Mouse (Mus musculus) thymus, postnatal 0 days (tissue): ENCODE measurements around the gene Ccdc125. TPM values are rescaled to one million over a fixed set of nuclear protein-coding genes. Genes with fewer than 3 reads are reported as not detected.
"Not testable (repeated sequence)": the region's sequence is repeated elsewhere in the genome, so short reads cannot be mapped to it uniquely, and the experiment has no call there.

Experiments used
- DNase-seq: peaks from one replicate; pipeline ENCODE4 v3.0.0-alpha.2; 2015; ENCODE audit warnings: low spot score
- polyA plus RNA-seq: library from polyadenylated mRNA; unstranded; fragments of >200 nt; fragmentation: Nextera tagmentation; extraction: Ambion mirVana; gene quantifications from 2 replicates; pipeline ENCODE4 v1.2.1, GENCODE M21; 2015

Gene Ccdc125
- polyA plus RNA-seq, 1 experiment from 2014 or later: 11.3 TPM

DNA sequence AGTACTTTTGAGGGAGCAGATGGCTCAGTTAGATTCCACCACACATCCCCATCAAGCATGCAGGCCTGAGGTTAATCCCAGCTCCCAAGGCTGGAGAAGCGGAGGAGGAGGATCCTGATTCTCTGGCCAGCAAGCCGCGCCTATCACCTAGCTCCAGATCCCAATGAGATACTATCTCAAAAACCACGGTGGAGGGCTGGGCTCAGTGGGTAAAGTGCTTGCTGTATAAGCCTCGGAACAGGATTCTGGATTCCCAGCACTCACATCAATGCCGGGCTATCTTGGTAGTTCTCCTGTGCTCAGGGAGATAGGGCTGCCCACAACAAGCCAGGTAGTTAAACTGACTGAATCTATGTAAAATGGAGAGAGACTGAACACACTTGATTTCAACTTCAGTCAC, 46.0 kb downstream of the Ccdc125 start:
- DNase-seq: no peak

DNA sequence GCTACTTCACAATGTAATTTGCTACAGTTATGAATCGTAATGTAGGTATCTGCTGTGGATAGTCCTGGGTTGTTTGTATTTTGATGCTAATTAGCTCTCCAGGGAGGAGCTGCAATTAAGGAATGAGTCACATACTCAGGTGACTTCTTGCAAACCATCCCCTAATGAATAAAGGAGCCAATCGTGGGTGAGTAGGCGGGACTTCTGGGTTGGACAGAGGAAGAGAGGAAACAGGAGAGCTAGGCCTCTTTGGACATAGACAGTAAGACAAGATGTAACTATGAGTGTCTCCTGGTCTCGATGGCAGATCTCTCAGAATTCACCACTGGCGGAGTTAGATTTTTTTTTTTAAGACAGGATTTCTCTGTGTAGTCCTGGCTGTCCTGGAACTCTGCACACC, 52.1 kb downstream of the Ccdc125 start:
- no peak for DNase-seq

DNA sequence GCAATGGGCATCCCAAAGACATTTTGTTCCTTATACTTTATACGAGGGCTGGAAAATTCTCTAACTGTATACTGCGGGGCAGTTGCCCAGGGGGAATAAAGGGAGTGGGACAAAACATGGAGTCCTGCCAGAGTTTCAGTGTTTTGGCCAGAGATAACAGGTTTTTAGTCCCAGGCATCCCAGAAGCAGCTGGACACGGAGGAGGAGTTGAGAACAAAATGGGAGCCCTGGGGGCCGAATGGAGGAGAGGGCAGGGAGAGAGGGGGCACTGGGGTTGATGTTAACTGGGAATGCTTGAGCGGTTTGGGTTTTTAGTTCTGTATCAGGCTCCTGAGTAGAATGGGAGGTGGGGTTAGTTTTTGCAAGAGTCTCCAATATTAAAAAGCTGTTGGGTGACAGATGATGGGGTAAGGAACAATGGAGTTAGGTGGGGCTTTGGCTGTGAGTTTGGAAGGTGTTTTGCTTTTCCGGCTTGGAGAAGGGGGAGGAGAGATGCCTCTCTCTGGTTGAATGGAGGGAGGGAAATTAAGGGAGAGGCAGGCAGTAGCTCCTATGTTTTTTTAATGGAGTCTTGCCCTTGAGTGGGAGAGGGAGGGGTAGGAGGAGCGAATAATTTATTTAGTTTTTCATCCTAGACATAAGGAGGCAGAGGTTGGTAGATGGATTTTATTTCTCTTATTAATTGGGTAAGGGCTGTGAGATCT, 54.7 kb downstream of the Ccdc125 start:
- DNase-seq: no peak

DNA sequence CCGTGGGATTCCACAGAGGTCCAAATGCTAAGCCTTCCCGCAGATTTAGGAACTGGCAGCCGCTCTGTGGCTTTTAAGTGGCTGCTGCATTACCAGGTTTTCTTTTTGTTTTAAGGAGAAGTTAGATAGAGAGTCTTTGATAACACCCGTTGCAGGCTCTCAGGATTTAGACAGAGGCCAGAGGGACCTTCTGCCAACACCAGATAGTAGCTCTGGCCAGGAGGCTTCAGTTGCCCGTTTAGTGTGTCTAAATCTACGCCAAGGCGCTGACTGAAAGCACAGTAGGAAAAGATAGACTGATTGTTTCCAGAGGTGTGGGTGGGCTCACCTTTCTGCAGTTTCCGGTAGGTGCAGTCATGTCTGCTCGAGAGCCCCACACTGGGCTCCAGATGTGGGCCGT, 55.7 kb downstream of the Ccdc125 start:
- no peak for DNase-seq

DNA sequence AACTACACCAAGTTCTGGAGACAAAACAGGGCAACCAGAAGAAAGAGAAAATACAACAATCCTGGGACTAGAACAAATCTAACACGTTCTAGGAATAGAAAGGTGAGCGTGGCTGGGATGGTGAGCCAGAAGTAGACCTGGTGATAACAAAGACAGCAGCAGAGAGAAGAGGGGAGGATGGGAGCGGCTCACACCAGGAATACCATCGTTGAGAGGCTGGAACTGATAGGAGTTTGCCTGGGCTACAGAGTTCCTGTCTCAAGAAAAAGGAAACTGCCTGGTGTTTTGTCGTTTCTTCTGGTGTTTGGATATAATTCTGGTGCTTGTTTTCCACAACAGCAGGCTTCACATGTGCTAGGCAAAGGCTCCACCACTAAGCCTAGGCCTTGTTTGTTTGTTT, 58.6 kb downstream of the Ccdc125 start:
- DNase-seq: no peak

DNA sequence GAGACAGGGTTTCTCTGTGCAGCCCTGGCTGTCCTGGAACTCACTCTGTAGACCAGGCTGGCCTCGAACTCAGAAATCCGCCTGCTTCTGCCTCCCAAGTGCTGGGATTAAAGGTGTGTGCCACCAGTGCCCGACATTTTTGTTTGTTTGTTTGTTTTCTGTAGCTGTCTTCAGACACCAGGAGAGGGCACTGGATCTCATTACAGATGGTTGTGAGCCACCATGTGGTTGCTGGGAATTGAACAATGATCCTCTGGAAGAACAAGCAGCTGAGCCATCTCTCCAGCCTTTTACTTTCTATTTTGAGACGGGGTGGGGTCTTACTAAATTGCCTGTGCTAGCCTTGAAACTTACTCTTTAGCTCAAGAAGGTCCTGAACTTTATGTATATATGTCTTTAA, 59.0 kb downstream of the Ccdc125 start:
- not testable (repeated sequence) for DNase-seq

DNA sequence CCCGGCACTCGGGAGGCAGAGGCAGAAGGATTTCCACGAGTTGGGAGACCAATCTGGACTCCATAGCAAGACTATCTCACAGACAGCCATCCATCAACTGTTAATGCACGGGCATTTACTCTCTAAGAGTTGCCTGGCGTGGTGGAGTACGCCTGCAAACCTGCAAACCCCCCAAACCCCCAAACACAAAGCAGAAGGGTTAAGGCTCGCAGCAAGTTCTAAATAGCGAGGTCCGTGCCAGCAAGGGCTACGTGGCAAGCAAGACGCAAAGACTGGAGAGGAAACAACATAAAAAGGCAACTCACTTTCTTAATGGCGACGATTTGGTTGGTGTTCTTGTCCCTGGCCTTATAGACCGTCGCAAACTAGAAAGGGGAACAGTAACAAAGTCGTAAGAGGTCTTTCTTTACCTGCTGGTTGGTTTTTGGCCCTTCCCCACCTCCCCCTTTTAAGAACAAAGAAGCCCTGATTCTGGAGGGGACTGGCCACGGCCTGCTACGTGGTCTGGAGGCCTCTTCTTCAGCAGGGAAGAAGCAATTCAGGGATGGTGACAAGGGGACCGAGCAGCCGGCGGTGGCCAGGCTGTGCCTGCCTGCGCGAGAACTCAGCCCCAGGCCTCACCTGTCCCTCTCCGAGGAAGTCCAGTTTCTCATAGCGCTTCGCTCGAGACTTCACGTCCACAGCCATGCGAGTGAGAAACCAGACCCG, 60.8 kb downstream of the Ccdc125 start:
- no peak for DNase-seq

DNA sequence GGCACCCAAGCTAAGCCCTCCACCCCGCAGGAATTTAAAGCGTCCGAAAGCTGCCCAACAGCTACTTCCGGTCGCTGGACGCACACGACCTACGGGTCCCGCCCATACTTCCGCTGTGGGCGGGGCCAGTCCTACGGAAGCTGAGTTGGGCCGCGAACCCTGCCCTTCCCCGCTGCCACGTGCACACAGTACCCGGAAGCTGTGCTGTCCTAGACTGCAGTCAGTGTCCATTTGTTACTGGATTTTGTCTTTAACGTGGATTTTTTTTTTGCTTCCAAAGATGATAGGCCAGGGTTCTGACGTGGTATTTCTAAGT, 61.3 kb downstream of the Ccdc125 start, which contains the start of gene Cdk7:
Cdk7 (minus strand) TSS at position 79 of the 316 bp plus-strand sequence.
- peak; percentile 93 for DNase-seq

DNA sequence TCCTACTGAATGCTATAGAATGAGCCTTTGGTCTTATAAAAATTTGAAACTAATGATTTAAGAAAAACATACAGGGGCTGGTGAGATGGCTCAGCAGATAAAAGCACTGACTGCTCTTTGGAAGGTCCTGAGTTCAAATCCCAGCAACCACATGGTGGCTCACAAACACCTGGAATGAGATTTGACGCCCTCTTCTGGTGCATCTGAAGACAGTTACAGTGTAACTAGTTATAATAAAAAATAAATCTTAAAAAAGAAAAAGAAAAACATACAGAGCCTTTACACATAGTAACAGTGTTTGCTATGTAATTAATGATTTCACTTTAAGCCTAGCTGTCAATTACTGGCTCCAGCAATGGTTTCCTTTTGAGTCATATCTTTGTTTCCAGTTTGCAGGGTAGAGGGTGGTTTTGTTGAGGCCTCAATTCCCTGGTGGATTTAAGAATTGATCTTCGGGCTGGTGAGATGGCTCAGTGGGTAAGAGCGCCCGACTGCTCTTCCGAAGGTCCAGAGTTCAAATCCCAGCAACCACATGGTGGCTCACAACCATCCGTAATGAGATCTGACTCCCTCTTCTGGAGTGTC, 62.0 kb downstream of the Ccdc125 start:
- DNase-seq: not testable (repeated sequence)

DNA sequence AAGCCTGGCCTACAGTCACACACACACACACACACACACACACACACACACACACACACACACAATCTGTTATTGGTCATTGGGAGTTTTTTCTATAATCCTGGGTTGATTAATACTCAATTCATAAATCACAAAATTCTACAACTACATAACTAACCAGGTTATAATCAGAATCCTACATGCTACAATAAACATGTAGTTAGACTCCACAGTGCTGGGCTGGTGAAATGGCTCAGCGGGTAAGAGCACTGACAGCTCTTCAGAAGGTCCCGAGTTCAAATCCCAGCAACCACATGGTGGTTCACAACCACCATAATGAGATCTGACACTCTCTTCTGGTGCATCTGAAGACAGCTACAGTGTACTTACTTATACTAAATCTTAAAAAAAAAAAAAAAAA, 63.2 kb downstream of the Ccdc125 start:
- no peak for DNase-seq

DNA sequence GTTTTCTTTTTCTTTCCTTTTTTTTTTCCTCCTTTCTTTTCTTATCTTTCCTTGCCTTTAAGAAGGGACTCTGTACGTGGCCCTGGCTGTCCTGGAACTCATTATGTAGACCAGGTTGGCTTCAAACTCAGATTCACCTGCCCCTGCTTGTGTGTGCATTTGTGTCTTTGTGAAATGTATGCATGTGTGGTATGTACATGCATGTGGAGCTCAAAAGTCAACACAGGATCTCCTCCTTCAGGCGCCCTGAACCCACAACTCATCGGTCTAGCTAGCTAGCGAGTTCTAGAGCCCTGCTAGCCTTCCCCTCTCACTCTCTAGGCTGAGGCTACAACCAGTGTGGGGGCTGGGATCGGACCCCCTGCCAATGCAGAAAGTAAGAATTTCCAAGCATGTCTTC, 73.3 kb downstream of the Ccdc125 start:
- DNase-seq: no peak

DNA sequence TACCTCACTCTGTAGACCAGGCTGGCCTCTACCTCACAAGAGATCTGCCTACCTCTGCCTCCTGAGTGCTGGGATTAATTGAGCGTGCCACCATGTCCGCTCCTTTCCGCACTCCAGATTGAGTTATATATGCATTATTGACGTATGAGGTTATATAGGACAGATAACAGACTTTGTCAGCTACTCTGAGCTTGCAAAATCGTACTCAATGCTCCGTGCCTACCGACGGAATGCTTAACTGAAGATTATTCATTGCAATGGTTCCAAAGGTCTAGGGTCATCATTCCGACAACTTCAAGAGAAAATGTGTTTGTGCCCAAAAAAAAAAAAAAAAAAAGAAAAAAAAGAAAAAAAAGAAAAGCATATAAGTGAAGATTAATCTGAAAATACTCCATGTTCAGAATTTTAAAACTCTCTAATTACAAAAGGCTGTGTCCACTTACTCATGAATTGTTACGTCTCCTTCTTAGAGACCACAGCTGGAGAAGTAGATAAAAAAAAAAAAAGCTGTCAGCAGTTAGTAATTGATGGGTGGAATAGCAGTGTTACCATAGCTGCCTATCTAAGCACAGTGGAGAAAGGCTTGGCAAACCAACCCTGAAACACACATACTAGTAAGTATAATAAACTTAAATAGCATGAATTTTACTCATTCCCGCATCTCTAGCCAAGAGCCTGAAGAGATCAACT, 74.0 kb downstream of the Ccdc125 start:
- DNase-seq: no peak

DNA sequence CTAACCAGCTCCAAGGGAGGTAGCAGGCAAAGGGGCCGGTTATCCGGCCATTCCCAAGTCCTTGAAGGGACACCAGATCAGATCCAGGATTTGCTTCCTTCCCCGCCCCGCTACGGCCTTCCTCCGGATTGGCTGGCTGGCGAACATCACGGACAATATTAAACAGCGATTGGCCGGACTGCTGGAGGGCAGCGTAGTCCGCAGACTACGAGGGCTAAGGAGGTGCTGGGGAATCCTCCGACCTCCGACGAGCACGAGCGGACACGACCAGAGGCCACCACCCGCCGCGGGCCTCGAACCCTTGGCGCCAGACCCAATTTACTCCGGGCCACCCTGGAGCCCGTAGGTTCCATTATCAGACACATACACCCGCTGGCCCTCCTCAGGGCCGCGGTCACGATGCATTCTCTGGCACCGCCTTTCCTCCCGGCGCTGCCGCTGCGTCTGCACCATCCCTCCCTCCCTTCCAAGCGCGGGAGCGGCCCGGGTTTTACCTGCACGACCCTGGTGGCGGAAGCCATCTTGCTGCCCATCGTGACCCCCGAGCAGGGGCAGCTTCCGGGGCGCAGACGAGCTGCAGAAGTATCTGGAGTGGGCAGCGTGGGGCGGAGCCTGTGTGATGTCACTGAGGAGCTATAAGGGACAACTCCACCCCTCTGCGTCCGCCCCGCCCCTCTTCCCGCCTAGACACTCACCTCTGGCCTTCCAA, 74.7 kb downstream of the Ccdc125 start, which contains the start of gene Mrps36:
Mrps36 (minus strand) TSS at position 624 of the 709 bp plus-strand sequence.
- DNase-seq: peak; percentile 88

DNA sequence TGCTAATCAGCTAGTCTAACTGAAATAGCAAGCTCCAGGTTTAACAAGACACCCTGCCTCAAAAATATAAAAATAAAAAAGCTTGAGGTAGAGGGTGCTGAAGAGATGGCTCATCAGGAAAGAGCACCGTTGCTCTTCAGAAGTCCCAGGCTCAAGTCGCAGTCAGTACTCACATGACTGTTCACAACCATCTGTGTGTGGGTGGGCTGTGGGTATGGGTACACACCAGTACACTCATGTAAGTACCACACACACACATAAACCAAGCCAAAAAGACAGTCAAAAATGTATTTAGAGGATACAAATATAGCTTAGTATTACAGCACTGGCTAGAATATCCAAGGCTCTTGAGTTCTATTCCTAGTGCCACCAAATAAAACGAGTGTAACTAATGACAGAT, 76.6 kb downstream of the Ccdc125 start:
- no peak for DNase-seq

Other genes with a start within 250 kb of the Ccdc125 start
- 0.06 and 0.07 TPM in 2 replicates for gene Naip1, start 216.8 kb upstream of the Ccdc125 start, polyA plus RNA-seq
- 57.3 and 64.3 TPM in 2 replicates for gene Gtf2h2, start 177.1 kb upstream of the Ccdc125 start, polyA plus RNA-seq
- gene Ocln, start 117.0 kb upstream of the Ccdc125 start, polyA plus RNA-seq: 1.6 and 2.2 TPM in 2 replicates
- 1.5 TPM in 2 replicates for gene Marveld2, start 52.7 kb upstream of the Ccdc125 start, polyA plus RNA-seq
- 314 TPM in 2 replicates for gene Ak6, start 18.7 kb upstream of the Ccdc125 start, polyA plus RNA-seq
- 21.7 and 25.2 TPM in 2 replicates for gene Rad17, start 18.7 kb upstream of the Ccdc125 start, polyA plus RNA-seq
- gene Taf9, start 18.1 kb upstream of the Ccdc125 start, polyA plus RNA-seq: 50.4 and 55.8 TPM in 2 replicates
- gene Cdk7, start 61.2 kb downstream of the Ccdc125 start, polyA plus RNA-seq: 86.5 and 93.0 TPM in 2 replicates
- gene Mrps36, start 74.9 kb downstream of the Ccdc125 start, polyA plus RNA-seq: 228 and 249 TPM in 2 replicates
- 36.9 TPM in 2 replicates for gene Cenph, start 106.2 kb downstream of the Ccdc125 start, polyA plus RNA-seq
- gene Ccnb1, start 116.9 kb downstream of the Ccdc125 start, polyA plus RNA-seq: 223 and 233 TPM in 2 replicates
- gene Slc30a5, start 163.7 kb downstream of the Ccdc125 start, polyA plus RNA-seq: 43.2 and 45.8 TPM in 2 replicates